Mouse (Mus musculus) gastrocnemius, postnatal 14 days (tissue): ENCODE data around the gene AI661453. TPM values are rescaled to one million over a fixed set of nuclear protein-coding genes. Genes with fewer than 3 reads are reported as not detected.
A peak's percentile ranks its signal among the peaks of the same experiment; 100 is the strongest.
"Not testable (repeated sequence)": the region's sequence is repeated elsewhere in the genome, so short reads cannot be mapped to it uniquely, and the experiment has no call there.

Experiments used
- DNase-seq: peaks from one replicate; pipeline ENCODE4 v3.0.0; 2021; ENCODE audit warnings: mixed read lengths
- intact Hi-C: fragments of 180-260 bp; cut with DNase I; formaldehyde crosslinking; loops from one replicate; pipeline ENCODE4 v1.15.1; 2025; ENCODE audit warnings: low total_unique reads
- total RNA-seq, 2 experiments: library from RNA; stranded (reverse); gene quantifications; 2 replicates each; pipeline ENCODE4 v1.2.3; 2021

The AI661453 gene
- total RNA-seq, 2 experiments from 2014 or later = 0.31 to 0.49 TPM

DNA sequence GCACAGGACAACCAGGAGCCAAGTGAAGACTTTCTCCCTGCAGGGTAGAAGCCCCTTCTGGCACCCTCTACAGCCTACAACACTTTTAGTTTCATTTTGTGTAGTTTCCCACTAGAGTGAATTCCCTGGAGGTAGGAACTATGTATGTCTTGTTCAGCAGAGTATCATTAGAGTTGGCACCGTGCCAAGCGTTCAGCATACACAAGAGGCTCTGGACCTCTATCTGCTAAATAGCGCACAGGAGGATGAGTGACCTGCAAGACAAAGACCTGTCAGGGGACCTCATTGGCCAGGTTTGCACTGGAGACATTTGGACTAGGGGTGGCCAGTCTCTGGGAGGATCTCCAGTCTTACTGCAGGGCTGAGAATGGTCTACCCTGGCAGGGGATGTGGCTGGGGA lies 49.4 kb downstream of the AI661453 start:
- DNase-seq = no peak
- intact Hi-C loops = loop anchor here (10.0 kb wide), 1 partner anchor 101 kb away; the partner anchor contains the start of gene Guca1b

DNA sequence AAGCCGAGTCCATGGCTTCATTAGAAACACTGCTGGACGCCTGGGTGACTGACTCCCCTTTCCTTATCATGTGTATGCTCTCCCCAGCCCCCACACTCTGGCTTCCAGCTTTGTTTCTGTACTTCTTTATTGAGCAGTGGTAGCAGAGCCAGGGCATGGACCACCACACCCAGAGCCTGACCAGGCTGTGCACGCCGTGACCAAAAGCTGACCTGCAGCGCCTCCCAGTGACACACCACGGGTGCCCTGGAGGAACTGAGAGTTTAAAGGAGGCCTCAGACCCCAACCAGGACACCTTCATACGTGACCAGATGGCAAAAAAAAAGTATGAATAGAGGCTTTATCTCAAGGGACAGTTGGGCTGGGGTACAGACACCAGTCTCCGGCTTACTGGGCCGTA lies 54.4 kb downstream of the AI661453 start:
- intact Hi-C loops = no loop called here

DNA sequence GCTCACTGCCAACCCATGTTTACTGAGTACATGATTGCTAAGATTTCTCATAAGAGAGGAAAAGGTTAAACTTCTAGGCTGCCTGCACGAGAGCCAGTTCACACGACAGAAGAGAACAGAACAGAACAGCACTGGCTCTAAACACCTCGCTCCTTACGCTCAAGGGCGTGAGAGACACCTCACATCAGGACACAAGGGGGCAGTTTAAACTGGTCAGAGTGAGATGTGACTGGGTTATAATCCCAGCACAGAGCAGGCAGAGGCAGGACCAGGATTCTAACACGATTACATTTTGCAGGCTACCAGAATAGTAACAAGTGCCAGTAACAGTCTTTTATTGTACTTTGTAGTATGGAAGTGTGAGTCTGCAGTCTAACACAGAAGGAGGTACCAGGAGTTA lies 56.3 kb downstream of the AI661453 start:
- no peak for DNase-seq
- intact Hi-C loops = no loop called here

More for the DNA sequence above, 54.4 kb downstream of the AI661453 start:
- DNase-seq = no peak

DNA sequence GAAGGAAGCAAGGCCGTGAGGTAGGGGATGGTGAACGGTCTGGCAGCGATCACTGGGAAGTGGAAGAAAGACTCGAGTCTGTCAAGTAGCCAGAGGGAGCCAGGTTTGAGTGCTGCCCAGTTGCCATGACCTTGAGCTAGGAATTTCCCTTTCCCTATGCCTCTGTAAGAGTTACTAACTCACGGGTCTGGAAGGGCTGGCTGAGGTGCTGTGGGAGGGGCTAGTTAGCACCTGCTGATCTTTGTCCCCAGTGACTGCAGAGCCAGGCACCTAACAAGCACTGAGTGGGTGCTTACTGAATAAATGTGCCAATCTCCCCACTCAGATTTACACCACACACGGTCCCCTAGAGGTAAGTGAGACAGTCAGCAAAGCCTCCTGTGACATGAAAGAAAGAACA lies 57.2 kb downstream of the AI661453 start:
- DNase-seq = no peak
- intact Hi-C loops = no loop called here

DNA sequence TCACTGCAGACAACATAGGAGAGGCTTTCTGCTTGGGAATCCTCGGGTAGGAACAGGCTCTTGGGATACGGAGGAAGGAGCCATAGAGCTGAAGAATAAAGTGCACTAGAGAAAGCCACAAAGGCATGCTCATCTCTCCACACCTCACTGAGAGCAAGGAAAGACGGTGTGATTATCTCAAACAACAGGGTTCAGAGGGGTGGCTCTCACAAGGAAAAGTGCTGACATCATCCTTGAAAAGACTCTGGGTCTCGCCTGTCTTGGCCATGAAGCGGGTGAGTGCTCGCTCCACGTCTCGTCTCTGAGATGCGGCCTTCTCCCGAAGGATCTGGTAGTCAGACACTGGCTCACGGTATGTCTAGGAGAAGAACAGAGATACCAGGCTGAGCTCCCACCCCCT lies 57.7 kb downstream of the AI661453 start:
- intact Hi-C loops = no loop called here
- DNase-seq = no peak

DNA sequence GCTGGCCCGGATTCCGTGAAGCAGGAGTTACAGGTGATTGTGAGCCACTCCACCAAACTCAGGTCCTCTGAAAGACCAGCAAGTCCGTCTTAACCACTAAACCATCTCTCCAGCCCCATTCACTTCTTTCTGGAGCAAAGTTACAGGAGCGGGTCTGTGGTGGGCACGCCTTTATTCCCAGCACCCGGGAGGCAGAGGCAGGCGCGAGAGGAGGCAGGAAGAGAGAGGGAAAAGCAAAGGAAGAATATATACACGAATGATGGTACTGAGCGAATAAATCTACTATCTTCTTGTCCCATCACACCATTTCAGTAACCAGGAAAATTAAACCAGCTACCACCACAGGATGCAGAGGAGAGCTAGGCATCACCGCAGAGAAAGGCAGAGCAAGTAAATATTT lies 65.1 kb downstream of the AI661453 start:
- intact Hi-C loops = no loop called here
- DNase-seq = no peak

DNA sequence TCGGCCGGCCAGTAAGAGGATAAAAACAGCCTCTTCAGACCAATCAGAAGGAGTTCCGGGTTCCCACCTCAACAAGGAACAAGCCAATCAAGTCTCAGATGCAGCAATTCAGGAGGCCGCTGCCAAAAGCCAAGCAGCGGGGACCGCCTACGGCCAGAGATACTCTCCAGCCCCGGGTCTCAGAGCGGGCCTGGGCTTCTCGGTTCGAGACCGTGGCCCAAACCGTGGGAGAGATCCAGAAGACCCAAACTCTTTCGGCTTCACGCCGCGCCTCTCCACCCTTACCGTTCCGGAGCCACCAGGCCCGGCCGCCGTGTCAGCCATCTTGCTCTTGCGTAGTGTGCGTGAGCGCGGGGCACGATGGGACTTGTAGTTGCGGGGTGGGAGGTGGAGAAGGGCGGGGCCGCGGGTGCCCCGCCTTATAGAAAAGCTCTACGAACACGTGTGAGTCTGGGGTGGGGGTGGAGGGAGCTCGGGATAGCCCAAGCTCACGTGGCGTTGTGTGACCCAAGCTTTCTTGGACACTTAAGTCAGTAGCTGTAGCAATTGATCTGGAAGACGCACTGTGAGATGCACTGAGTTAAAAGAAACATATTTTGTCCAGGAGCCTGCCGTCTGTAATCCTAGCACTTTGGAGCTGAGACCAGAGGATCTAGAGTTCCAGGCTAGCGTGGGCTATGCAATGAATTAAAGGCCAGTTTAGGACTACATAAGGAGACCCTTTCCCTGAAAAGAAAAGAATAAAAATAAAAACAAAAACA lies 65.7 kb downstream of the AI661453 start, which contains the start of gene Taf8:
Gene Taf8 (minus strand): TSS at position 347 of the 761 bp plus-strand sequence.
- intact Hi-C loops = no loop called here
- DNase-seq = peak; percentile 94

DNA sequence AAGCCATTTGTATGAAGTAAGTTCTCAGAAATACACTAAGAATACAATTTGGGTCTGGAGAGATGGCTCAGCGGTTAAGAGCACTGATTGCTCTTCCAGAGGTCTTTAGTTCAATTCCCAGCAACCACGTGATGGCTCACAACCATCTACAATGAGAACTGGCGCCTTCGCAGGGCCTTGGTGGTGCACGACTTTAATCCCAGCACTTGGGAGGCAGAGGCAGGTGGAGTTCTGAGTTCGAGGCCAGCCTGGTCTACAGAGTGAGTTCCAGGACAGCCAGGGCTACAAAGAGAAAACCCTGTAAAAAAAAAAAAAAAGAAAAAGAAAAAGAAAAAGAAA lies 66.3 kb downstream of the AI661453 start:
- DNase-seq, intact Hi-C loops: not testable (repeated sequence)

DNA sequence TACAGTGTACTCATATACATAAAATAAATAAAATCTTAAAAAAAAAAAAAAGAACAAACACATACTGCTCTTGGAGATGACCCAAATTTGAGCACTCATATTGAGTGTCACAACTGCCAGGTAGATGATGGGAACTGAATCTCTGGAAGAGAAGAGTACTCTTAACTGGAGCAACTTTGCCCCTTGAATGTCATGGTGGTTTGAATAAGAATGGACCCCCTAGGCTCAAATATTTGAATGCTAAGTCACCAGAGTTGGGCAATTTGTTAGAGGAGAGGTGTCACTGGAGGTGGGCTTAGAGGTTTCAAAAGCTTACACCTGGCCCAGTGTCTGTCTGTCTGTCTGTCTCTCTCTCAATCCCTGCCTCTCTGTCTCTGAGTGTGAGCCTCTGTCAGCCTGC lies 67.3 kb downstream of the AI661453 start:
- intact Hi-C loops = no loop called here
- no peak for DNase-seq

DNA sequence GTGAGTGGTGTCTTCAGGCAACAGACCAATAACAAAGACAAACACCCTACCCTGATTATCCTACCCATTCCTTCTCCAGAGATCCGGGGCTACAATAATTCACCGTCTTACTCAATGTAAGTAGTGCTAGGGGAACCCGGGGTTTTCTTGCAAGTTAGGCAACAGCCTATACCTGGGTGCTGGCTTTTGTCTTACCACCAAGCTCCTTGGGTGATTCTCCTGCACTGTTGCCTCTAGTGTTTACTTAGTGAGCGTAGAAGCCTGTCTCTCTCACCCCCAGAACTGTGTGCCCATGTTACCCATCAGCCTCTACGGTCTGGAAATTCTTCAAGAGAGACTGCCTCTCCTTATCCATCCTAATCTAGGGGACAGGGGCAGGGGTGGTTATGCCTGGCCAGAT lies 67.8 kb downstream of the AI661453 start:
- intact Hi-C loops = no loop called here
- no peak for DNase-seq

DNA sequence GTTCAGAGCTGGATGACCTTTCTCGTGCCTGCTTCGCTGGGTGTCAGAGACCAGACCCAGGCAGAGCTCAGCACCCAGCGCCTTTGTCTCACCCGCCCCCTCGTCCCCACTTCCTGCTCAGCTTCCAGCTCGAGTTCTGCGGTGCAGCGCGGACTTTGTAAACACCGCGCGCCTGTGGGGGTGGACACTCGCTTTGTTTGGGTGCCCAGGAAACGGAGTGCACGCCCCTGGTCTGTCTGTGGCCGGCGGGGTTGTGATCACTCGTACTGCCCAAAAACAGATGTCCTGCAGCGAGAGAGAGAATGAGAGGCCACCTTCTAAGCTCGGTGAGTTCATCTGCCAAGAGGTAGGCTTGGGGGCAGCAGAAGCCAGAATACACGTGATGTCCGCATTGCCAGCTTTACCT lies 68.5 kb downstream of the AI661453 start, which contains the start of gene Ccnd3:
Gene Ccnd3 (plus strand): TSS at position 111 of the 406 bp plus-strand sequence.
- DNase-seq = peak; percentile 75
- intact Hi-C loops = no loop called here

DNA sequence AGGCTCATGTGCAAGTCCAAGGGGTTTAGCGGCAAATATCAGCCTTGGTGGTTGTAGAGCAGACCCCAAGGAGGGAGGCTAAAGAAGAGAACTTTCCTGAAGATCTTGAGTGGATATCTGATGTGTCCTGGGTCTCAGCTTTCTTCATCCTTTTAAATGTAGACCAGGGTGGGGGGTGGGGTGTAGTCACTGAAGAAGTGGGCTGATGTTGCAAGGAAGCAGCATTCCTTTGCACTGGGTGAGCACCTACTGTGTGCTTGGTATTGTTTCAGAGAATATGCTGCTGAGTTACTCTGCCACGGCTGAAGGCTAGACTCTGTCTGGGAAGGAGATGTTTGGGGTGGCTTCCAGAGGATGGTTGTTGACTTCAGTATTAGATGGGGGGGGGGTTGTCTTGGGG lies 69.2 kb downstream of the AI661453 start:
- intact Hi-C loops = no loop called here

DNA sequence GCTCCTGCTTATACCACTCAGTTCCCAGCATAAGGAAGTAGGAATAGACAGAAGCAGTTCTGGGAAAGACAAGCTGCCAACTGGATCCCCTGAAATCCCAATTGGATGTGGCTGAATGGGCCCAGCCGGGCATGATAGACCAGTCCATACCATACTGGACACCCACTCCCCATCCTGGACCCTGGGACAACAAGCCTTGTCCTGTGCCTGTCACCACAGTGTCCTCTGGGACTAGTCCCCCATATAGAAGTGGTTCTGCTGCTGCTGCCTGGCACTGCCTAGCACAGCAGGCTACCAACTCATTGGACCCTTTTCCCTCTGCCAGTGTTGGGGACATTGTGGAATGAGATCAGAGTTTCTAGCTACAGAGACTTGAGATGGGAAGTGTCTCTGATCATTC lies 69.6 kb downstream of the AI661453 start:
- intact Hi-C loops = no loop called here
- no peak for DNase-seq

More for the DNA sequence above, 69.2 kb downstream of the AI661453 start:
- no peak for DNase-seq

DNA sequence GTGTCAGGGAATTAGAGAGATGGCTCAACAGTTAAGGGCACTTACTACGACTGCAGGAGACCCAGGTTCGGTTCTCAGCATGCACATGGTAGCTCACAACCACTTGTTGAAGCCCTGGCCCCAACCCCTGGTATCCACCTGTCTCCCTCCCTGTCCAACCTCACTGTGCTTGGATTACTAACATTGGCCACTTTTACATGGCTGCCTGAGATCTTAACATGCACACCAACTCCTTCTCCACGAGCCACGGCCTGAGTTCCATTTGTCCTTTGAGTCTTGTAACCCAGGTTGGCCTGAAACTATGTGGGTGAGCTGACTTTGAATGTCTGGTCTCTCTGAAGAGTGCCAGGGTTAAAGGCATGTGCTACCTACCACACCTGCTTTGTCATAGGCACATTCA lies 70.3 kb downstream of the AI661453 start:
- intact Hi-C loops = no loop called here

DNA sequence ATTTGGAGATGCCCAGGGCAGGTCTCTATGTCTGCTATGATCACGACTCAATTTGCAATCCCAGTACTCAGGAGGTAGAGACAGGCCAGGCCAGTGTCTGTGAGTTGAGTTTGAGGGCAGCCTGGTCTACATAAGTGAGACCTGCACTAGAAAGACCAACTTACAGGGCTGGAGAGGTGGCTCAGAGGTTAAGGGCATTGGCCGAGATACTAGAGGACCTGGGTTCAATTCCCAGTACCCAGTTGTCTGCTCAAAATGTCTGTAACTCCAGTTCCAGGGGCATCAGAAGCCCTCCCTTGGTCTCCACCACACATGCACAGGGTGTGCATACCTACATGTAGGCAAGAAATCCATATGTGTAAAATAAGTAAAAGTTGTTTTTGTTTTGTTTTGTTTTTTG lies 71.1 kb downstream of the AI661453 start:
- DNase-seq = no peak

More for the DNA sequence above, 70.3 kb downstream of the AI661453 start:
- DNase-seq = no peak

DNA sequence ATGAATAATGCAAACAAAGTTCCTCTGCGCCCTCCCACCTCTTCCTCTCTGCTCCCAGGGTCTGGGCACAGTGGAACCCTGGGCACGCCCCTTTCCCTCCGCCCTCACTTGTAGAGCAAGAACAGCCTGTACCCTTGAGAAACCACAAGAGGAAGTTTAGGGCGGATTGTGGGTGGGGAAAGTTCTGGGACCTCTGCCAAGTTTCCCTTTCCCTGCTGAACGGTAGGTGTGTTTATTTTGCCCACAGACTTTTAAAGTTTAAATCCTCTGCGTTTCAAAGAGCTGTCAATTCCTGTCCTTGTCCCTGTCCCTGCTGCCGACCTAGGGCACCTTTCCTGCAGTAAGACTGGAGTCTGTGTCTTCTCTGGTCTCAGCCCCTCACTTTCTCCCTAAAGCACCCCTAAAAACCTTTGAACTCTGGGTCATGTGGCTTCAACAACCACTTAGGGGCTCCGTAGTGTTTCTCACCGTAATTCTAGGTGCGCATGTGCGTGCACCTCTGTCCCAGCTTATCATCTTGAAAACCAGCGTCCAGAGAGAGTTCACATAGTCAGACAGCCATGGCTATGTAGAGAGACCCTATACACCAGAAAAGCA lies 71.7 kb downstream of the AI661453 start:
- peak; percentile 89 for DNase-seq
- intact Hi-C loops = no loop called here

More for the DNA sequence above, 71.1 kb downstream of the AI661453 start:
- intact Hi-C loops = no loop called here

DNA sequence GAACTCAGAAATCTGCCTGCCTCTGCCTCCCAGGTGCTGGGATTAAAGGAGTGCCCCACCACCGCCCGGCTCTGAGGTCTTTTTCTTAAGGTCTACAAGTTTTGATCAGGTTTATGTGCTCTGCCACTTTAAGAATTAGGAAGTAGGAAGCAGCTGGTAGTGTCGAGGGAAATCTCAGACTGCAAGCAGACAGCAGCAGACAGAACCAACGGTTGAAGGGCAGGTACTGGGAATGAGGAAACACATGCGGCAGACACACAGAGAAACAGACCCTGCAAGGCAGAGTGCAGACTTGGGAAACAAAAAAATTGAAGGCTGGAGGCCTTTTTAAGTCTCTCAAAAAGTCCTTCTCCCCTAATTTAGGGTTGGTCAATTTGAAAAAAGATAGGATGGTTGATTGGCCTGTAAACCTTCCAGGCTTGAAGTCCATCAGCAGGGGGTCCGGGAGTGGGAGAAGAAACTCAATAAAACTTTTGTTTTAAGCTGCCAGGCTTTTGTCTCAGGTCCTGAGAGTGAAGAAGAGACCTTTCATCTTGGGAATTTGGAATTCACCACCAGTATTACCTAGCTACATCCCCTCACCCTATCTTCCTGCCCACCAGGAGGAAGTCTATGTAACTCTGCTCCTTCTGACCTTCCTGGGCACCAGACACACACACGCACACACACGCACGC lies 72.8 kb downstream of the AI661453 start:
- intact Hi-C loops = no loop called here
- no peak for DNase-seq

DNA sequence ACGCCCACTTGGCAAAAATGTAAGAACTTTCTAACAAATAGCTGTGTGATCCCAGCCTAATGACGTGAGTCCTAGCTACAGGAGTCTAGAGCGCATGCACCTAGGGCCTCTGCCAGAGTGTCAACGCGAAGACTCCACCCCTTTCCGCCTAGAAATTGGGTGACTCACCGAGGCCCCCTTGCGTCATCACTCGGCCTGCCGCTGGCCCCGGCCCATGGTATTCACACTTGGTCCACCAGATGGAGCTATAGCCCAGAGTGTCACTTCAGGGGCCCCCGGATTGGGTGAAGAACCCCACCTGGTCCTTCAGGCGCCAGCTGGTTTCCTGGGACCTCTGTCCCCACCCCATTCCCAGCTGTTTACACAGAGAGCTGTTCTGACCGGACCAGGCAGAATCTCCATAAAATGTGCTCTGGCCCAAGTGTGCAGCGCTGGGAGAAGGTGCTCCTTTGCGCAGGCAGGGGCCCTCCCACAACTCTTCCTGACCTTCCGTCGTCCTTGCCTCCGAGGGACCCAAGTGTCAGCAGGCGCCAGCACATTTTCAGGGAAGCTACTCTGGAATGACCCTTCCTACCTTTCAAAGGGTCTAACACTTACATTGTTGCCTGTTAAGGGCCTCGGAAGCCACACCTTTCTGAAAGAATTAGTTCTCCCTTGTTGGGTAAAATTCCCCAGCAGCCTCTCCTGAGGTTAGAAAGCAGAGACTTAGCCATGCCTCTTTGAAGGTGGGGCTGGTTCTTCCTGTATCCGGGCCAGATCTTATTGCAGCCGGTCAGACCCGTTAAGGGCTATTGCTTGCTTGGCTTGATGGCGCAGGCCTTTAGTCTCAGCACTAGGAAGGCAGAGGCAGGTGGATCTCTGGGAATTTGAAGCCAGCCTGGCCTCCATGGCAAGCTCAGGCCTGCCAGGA lies 75.0 kb downstream of the AI661453 start:
- DNase-seq = peak; percentile 97
- intact Hi-C loops = loop anchor here (5.0 to 10.0 kb wide), 2 partner anchors 91 to 163 kb away; no protein-coding TSS in a partner anchor
